Mouse (Mus musculus): ENCODE results near the gene Epn1. TPM values are rescaled to one million over a fixed set of nuclear protein-coding genes. Genes with fewer than 3 reads are reported as not detected.

Epn1 gene
- total and polyA plus RNA-seq, 3 experiments: 41.9 to 101 (median 72.9) TPM

DNA sequence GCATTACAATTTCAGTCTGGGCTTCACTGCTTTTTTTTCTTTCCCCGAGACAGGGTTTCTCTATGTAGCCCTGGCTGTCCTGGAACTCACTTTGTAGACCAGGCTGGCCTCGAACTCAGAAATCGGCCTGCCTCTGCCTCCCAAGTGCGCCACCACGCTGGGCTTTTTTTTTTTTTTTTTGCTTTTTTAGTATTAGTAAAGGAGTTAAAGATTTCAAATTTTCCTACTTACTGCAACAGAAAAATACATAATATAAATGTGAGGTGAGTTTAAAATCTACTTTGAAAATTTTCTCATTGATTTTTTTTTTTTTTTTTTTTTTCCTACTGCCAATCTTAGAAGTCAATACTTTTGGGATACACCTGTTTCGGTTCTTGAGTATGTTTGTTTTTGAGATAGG, 15.1 kb upstream of the Epn1 start:
- H3K4me2 ChIP-seq (ENCODE audit: insufficient read depth, low read depth, poor library complexity, severe bottlenecking): peak overlapping the region; percentile 80
- H3K9ac ChIP-seq (ENCODE audit: insufficient read depth, low read depth): no peak overlapping the region
- H3K9me3 ChIP-seq (replicated peaks; ENCODE audit: low read length): no peaks in the 10 kb centered on the region
- H3K4me1 ChIP-seq (ENCODE audit: control insufficient read depth in 1 of 2, insufficient read depth in 2 of 2): peaks cover 2 to 34% of the 10 kb centered on the region in 2 experiments
- no peaks in the 10 kb centered on the region for H3K27me3 ChIP-seq (replicated peaks)
- peaks cover 72% of the 10 kb centered on the region for H3K79me2 ChIP-seq (replicated peaks; ENCODE audit: control insufficient read depth, extremely low read depth, insufficient read depth, poor library complexity, severe bottlenecking)
- dilution Hi-C loops (cut with MboI; ENCODE audit: extremely low pct_ligation_motif_present, extremely low pct_unique_long_range_greater_than_20kb, low sequenced_read_pairs) (no loop called here), in situ Hi-C loops (cut with MboI; ENCODE audit: low pct_ligation_motif_present, low pct_unique_long_range_greater_than_20kb, low sequenced_read_pairs) (loop anchor here (5.0 kb wide), 1 partner anchor 62 kb away; the partner anchor contains the start of gene Rasl2-9)
- H3K4me3 ChIP-seq (replicated peaks in 1 of 3; ENCODE audit: low read depth in 2 of 3, low read length in 2 of 3, poor library complexity in 1 of 3): no peak overlapping the region
- peaks cover 42 to 55% of the 10 kb centered on the region in 2 experiments for H3K36me3 ChIP-seq (replicated peaks in 1 of 2; ENCODE audit: control insufficient read depth in 1 of 2, insufficient read depth in 1 of 2, low read length in 1 of 2)
- no peak for DNase-seq (ENCODE audit: extremely low read depth)
- no peak overlapping the region for H3K27ac ChIP-seq (ENCODE audit: insufficient read depth, low read depth)
- TF ChIP-seq HCFC1 (IDR thresholded peaks at IDR 0.05; ENCODE audit: low read depth, low read length) (no peak), GABPA (IDR thresholded peaks at IDR 0.05; ENCODE audit: insufficient replicate concordance, low read depth, low read length) (no peak), MAX (IDR thresholded peaks at IDR 0.05; ENCODE audit: low read length) (no peak)

DNA sequence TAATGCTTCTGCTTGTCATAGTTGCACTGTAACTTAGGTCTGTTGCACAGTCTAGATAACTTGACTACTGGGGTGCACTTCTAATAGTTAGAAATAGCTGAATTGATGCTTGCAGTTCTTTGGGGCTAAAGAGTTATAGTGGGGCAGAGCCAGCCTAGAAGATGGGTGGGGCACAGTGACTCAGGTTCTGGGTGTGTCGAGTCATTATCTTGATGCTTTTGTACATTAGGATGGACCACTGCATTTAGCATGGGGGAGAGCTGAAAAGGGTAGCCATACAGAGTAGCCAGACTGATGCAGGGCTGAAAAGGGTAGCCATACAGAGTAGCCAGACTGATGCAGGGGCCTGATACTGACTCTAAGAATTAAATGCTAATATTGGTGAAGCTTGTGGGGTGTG, 6.4 kb upstream of the Epn1 start:
- Histone ChIP-seq H3K4me2 (ENCODE audit: insufficient read depth, low read depth, poor library complexity, severe bottlenecking) (no peak overlapping the region), H3K9me3 (replicated peaks; ENCODE audit: low read length) (no peaks in the 10 kb centered on the region), H3K4me3 (replicated peaks in 1 of 3; ENCODE audit: low read depth in 2 of 3, low read length in 2 of 3, poor library complexity in 1 of 3) (no peak overlapping the region), H3K4me1 (ENCODE audit: control insufficient read depth in 1 of 2, insufficient read depth in 2 of 2) (peaks cover 0 to 22% of the 10 kb centered on the region in 2 experiments; a peak in 2 of 4 replicates), H3K79me2 (replicated peaks; ENCODE audit: control insufficient read depth, extremely low read depth, insufficient read depth, poor library complexity, severe bottlenecking) (peaks cover 82% of the 10 kb centered on the region), H3K27ac (ENCODE audit: insufficient read depth, low read depth) (no peak overlapping the region), H3K27me3 (replicated peaks) (no peaks in the 10 kb centered on the region), H3K9ac (ENCODE audit: insufficient read depth, low read depth) (no peak overlapping the region), H3K36me3 (replicated peaks in 1 of 2; ENCODE audit: control insufficient read depth in 1 of 2, insufficient read depth in 1 of 2, low read length in 1 of 2) (peaks cover 92 to 97% of the 10 kb centered on the region in 2 experiments)
- TF ChIP-seq ZNF384 (IDR thresholded peaks at IDR 0.05; ENCODE audit: low read depth, low read length): no peak
- no peak for TF ChIP-seq ZKSCAN1 (IDR thresholded peaks at IDR 0.05; ENCODE audit: borderline replicate concordance, low read depth, low read length)
- TF ChIP-seq CHD1 (IDR thresholded peaks at IDR 0.05; ENCODE audit: low read depth, low read length): no peak
- TF ChIP-seq USF1 (IDR thresholded peaks at IDR 0.05; ENCODE audit: low read depth, low read length): no peak
- no peak for TF ChIP-seq ZMIZ1 (IDR thresholded peaks at IDR 0.05; ENCODE audit: low read depth, low read length)
- TF ChIP-seq USF2 (conservative IDR thresholded peaks at IDR 0.05; ENCODE audit: low read depth, low read length): no peak
- no peak for TF ChIP-seq CTCF (conservative IDR thresholded peaks at IDR 0.05 in 1 of 2, IDR thresholded peaks at IDR 0.05 in 1 of 2; ENCODE audit: low read depth in 2 of 2, low read length in 2 of 2)
- TF ChIP-seq NRF1 (IDR thresholded peaks at IDR 0.05; ENCODE audit: low read depth, low read length): no peak
- TF ChIP-seq MAFK (IDR thresholded peaks at IDR 0.05; ENCODE audit: insufficient replicate concordance, low read length): no peak
- TF ChIP-seq PAX5 (IDR thresholded peaks at IDR 0.05; ENCODE audit: low read length): no peak
- no peak for TF ChIP-seq MXI1 (IDR thresholded peaks at IDR 0.05; ENCODE audit: low read depth, low read length)
- TF ChIP-seq MEF2A (IDR thresholded peaks at IDR 0.05; ENCODE audit: borderline replicate concordance, low read depth, low read length): no peak
- TF ChIP-seq EP300 (IDR thresholded peaks at IDR 0.05; ENCODE audit: low read length): no peak
- TF ChIP-seq SMC3 (IDR thresholded peaks at IDR 0.05; ENCODE audit: low read depth, low read length): no peak
- TF ChIP-seq GABPA (IDR thresholded peaks at IDR 0.05; ENCODE audit: insufficient replicate concordance, low read depth, low read length): no peak
- no peak for TF ChIP-seq NELFE (IDR thresholded peaks at IDR 0.05; ENCODE audit: low read depth, low read length)
- TF ChIP-seq POLR2AphosphoS2 (IDR thresholded peaks at IDR 0.05; ENCODE audit: low read depth, low read length): no peak
- TF ChIP-seq IRF4 (IDR thresholded peaks at IDR 0.05; ENCODE audit: low read depth, low read length): no peak
- TF ChIP-seq SIN3A (IDR thresholded peaks at IDR 0.05; ENCODE audit: low read length): no peak
- no peak for TF ChIP-seq CHD2 (IDR thresholded peaks at IDR 0.05; ENCODE audit: low read length)
- DNase-seq (ENCODE audit: extremely low read depth): no peak
- in situ Hi-C loops (cut with MboI; ENCODE audit: low pct_ligation_motif_present, low pct_unique_long_range_greater_than_20kb, low sequenced_read_pairs): no loop called here
- dilution Hi-C loops (cut with MboI; ENCODE audit: extremely low pct_ligation_motif_present, extremely low pct_unique_long_range_greater_than_20kb, low sequenced_read_pairs): no loop called here
